Mouse (Mus musculus): ENCODE data around the gene Rap1a. TPM values are rescaled to one million over a fixed set of nuclear protein-coding genes. Genes with fewer than 3 reads are reported as not detected.

Rap1a gene
- polyA plus RNA-seq, 1 experiment from 2014 or later = 111 TPM

DNA sequence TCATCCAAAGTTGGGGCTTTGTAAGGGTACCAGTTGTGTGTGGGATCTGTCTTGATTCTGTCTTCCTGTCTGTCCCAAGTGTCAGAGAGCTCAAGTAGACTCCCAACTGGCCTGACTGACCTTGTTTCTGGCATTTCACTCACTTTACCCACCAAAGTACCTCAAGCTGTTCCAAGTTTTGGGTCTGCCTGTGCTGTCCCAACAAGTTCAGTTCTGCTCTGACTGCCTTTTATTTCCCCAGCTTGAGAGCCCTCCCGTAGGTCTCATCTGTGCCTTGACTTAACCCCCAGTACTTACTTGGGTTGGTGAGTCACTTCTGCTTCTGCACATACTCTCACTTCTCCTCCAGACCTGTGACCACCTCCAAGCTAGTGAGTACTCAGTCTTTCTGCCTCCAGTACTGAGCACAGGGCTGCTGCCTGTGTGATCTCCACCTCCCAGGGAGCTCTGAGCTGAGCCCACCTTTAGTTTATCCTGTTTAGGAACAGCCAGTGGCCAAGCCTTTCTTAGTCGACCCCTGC is 79.4 kb downstream of the Rap1a start:
- peaks cover 4% of the 10 kb centered on the region; the same call in 1 of the 2 replicates for H3K36me3 ChIP-seq
- H3K4me2 ChIP-seq = no peak overlapping the region
- H3K27me3 ChIP-seq = no peaks in the 10 kb centered on the region
- no peak overlapping the region for H3K27ac ChIP-seq
- H3K9me3 ChIP-seq (replicated peaks) = no peaks in the 10 kb centered on the region
- no peak overlapping the region for H3K9ac ChIP-seq
- no peak overlapping the region for H3K4me3 ChIP-seq (replicated peaks)
- WGBS = 78% methylated on average over 2 of the region's 2 CpGs
- no peak for ATAC-seq (replicated peaks; ENCODE audit: low FRiP score)
- peaks cover 21% of the 10 kb centered on the region; the same call in 1 of the 2 replicates for H3K4me1 ChIP-seq

- Histone ChIP-seq H3K9ac (no peak overlapping the region), H3K27me3 (no peaks in the 10 kb centered on the region), H3K36me3 (peaks cover 4% of the 10 kb centered on the region; the same call in 1 of the 2 replicates), H3K9me3 (replicated peaks) (no peaks in the 10 kb centered on the region), H3K27ac (no peak overlapping the region), H3K4me3 (replicated peaks) (no peak overlapping the region), H3K4me1 (peaks cover 29% of the 10 kb centered on the region; the same call in 1 of the 2 replicates), H3K4me2 (no peak overlapping the region)
- no peak for ATAC-seq (replicated peaks; ENCODE audit: low FRiP score)
- 82% methylated on average over 4 of the region's 4 CpGs for WGBS
These were observed 80.6 kb downstream of the Rap1a start for GRCm38 (mm10) chr3:105720514-105720913.

- 74% methylated on average over 4 of the region's 4 CpGs for WGBS
- Histone ChIP-seq H3K27ac (no peak overlapping the region), H3K36me3 (peaks cover 4% of the 10 kb centered on the region; the same call in 1 of the 2 replicates), H3K4me1 (peaks cover 31% of the 10 kb centered on the region; the same call in 1 of the 2 replicates), H3K4me2 (no peak overlapping the region), H3K4me3 (replicated peaks) (no peak overlapping the region), H3K9me3 (replicated peaks) (no peaks in the 10 kb centered on the region), H3K9ac (no peak overlapping the region), H3K27me3 (no peaks in the 10 kb centered on the region)
- no peak for ATAC-seq (replicated peaks; ENCODE audit: low FRiP score)
These were observed 81.2 kb downstream of the Rap1a start for GRCm38 (mm10) chr3:105719979-105720378.

DNA sequence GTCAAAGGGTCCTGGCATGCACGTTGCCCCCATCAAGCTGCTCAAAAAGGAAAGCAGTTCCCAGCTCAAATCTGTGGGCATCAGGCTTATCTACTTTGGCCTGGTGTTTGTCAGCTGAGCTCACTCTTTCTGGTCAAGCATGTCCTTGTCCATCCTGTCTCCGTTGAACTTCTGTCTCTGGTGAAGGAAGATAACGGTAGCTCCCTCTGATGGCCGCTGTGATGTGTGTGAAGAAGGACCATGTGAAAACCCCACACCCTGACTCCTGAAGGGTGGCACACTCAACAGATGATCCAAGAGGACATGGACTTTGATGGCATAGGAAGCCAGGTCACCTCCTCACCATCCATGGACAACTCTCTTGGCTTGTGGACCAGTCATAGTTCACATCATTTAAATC is 82.4 kb downstream of the Rap1a start:
- H3K9ac ChIP-seq = no peak overlapping the region
- H3K27ac ChIP-seq = 0 out of 2 replicates have a peak overlapping the region, but pooled peaks have one; percentile 24
- H3K4me1 ChIP-seq = peaks cover 41% of the 10 kb centered on the region
- no peaks in the 10 kb centered on the region for H3K36me3 ChIP-seq
- no peak for ATAC-seq (replicated peaks; ENCODE audit: low FRiP score)
- H3K4me2 ChIP-seq = no peak overlapping the region
- H3K4me3 ChIP-seq (replicated peaks) = no peak overlapping the region
- no peaks in the 10 kb centered on the region for H3K27me3 ChIP-seq
- H3K9me3 ChIP-seq (replicated peaks) = no peaks in the 10 kb centered on the region
- 30% methylated on average over 4 of the region's 4 CpGs for WGBS

DNA sequence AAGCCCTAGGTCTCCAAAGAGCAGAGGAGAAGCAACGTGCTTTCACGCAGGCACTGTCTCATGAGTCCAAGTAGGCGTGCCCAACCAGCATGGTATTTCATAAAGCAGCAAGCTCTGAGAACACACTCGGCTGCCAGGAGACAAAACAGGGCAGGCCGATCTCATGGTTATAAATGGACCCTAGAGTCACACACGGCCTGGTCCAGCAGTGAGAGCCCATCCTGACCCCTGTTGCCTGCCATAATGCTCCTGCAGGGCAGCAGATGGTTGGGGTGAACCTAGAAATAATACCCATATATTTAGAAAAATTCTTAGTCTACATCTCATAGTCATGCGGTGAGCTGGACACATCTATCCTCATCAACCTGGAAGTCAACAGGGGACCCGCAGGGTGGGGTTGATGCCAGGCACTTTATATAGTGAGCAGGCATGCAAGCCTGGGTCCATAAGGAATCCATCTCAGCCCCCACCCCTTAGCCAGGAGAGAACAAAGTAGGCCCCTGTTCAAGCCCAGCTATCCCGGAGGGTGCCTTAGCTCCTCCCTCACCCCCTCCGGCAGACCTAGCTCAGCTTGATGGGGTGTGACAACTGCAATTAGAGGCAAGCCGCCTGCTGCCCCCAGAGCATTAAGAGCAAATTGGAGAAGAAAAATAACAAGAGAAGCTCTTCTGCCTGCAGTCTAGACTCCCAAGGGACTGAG is 83.1 kb downstream of the Rap1a start:
- Histone ChIP-seq H3K9me3 (replicated peaks) (no peaks in the 10 kb centered on the region), H3K9ac (no peak overlapping the region), H3K27ac (0 out of 2 replicates have a peak overlapping the region, but pooled peaks have one; percentile 24), H3K27me3 (no peaks in the 10 kb centered on the region), H3K36me3 (no peaks in the 10 kb centered on the region), H3K4me2 (no peak overlapping the region), H3K4me1 (peaks cover 48% of the 10 kb centered on the region), H3K4me3 (replicated peaks) (no peak overlapping the region)
- ATAC-seq (replicated peaks; ENCODE audit: low FRiP score) = peak; percentile 63
- 50% methylated on average over 11 of the region's 11 CpGs for whole genome bisulfite sequencing

GRCm38 (mm10) chr3:105716353-105717000 is 84.7 kb downstream of the Rap1a start:
- peaks cover 48% of the 10 kb centered on the region for H3K4me1 ChIP-seq
- 62% methylated on average over 18 of the region's 18 CpGs for WGBS
- H3K4me3 ChIP-seq (replicated peaks) = no peak overlapping the region
- no peak for ATAC-seq (replicated peaks; ENCODE audit: low FRiP score)
- H3K9ac ChIP-seq = no peak overlapping the region
- no peaks in the 10 kb centered on the region for H3K36me3 ChIP-seq
- no peak overlapping the region for H3K4me2 ChIP-seq
- H3K27me3 ChIP-seq = no peaks in the 10 kb centered on the region
- no peaks in the 10 kb centered on the region for H3K9me3 ChIP-seq (replicated peaks)
- H3K27ac ChIP-seq = no peak overlapping the region; the same call in 1 of the 2 replicates

DNA sequence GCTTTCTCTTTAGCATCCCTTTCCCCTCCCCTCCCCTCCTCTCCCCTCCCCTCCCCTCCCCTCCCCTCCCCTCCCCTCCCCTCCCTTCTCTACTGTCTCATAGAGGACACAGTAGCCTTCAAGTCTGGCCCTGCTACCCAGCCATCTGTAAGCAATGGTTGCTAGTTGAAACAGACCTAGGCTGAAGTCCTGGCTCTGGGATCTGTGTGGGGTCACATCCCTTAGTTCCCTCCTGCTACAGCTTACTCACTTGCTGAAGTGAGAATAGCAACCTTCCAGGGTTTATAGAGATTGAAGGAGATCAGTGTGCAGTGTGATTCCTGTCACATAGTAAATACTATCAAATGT is 86.3 kb downstream of the Rap1a start:
- peaks cover 54% of the 10 kb centered on the region for H3K4me1 ChIP-seq
- no peak overlapping the region for H3K4me2 ChIP-seq
- peak overlapping the region; percentile 89; the same call in 1 of the 2 replicates for H3K27ac ChIP-seq
- no peak for ATAC-seq (replicated peaks; ENCODE audit: low FRiP score)
- H3K27me3 ChIP-seq = no peaks in the 10 kb centered on the region
- no peaks in the 10 kb centered on the region for H3K36me3 ChIP-seq
- no peak overlapping the region for H3K9ac ChIP-seq
- no peaks in the 10 kb centered on the region for H3K9me3 ChIP-seq (replicated peaks)
- no peak overlapping the region for H3K4me3 ChIP-seq (replicated peaks)

DNA sequence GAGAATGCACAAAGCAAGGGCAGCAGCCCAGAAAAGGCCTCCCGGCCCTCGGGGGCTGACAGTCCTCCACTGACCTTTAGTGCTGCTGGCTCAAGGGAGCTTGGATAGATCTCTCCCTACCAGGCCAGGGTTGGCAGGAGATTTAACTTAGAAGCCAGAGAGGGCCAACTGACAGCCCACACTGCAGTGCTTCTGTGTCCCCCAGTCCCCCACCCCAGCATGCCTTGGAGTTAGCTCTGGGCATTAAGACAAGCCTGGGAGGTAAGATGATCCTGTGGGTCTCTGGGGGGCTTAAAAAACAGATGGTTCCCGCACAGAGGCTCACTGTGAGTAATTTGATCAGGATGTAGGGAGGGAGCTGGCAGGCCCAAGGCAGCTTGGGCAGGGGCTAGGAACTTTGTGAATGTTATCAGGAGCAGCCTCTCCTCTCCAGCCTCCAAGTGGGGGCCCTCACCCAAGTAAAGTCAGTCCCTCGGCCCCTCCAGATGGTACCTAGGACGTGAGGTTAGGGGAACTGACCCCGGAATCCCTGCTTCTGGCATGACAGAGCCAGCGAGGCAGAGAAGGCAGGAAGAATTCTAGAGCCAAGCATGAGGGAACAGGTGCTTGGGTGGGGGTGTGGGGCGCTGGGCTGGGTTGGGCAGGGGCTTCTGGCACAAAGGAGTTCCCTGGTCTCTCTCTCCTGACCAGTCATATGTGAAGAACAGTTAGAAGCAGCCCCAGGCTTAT is 86.9 kb downstream of the Rap1a start:
- no peaks in the 10 kb centered on the region for H3K9me3 ChIP-seq (replicated peaks)
- H3K4me1 ChIP-seq = peaks cover 54% of the 10 kb centered on the region
- H3K36me3 ChIP-seq = no peaks in the 10 kb centered on the region
- no peak overlapping the region for H3K4me3 ChIP-seq (replicated peaks)
- H3K27me3 ChIP-seq = no peaks in the 10 kb centered on the region
- H3K9ac ChIP-seq = no peak overlapping the region
- H3K27ac ChIP-seq = peak overlapping the region; percentile 89
- ATAC-seq (replicated peaks; ENCODE audit: low FRiP score) = peak; percentile 81
- no peak overlapping the region for H3K4me2 ChIP-seq
- 17% methylated on average over 8 of the region's 8 CpGs for WGBS

DNA sequence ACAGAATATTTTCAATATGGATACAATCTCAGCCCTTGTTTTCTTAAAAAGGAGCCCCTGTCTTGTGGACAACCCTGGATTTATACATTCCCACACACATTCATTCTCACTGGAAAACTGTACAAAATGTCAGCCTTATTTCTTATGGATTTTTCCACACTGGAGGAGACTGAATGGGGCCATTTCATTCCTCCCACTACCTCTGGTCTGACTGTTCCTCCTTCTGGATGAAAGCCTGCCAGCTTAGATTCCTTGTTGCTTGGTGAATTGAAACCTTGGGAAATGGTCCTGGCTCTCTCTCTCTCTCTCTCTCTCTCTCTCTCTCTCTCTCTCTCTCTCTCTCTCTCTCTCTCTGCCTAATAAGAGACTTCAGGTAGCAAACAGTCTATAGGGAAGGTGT is 88.3 kb downstream of the Rap1a start:
- no peak overlapping the region for H3K4me3 ChIP-seq (replicated peaks)
- H3K4me2 ChIP-seq = no peak overlapping the region
- ATAC-seq (replicated peaks; ENCODE audit: low FRiP score) = no peak

GRCm38 (mm10) chr3:105711741-105712140 is 89.4 kb downstream of the Rap1a start:
- no peak overlapping the region for H3K9ac ChIP-seq
- ATAC-seq (replicated peaks; ENCODE audit: low FRiP score) = no peak
- no peaks in the 10 kb centered on the region for H3K9me3 ChIP-seq (replicated peaks)
- no peak overlapping the region for H3K4me2 ChIP-seq
- no peak overlapping the region for H3K27ac ChIP-seq
- H3K36me3 ChIP-seq = no peaks in the 10 kb centered on the region
- peaks cover 5% of the 10 kb centered on the region; the same call in 1 of the 2 replicates for H3K27me3 ChIP-seq
- H3K4me1 ChIP-seq = peaks cover 44% of the 10 kb centered on the region
- WGBS = 77% methylated on average over 7 of the region's 7 CpGs
- no peak overlapping the region for H3K4me3 ChIP-seq (replicated peaks)

More for the DNA sequence above, 88.3 kb downstream of the Rap1a start:
- no peaks in the 10 kb centered on the region for H3K36me3 ChIP-seq
- peaks cover 46% of the 10 kb centered on the region for H3K4me1 ChIP-seq
- no peak overlapping the region for H3K27ac ChIP-seq
- no peak overlapping the region for H3K9ac ChIP-seq
- H3K9me3 ChIP-seq (replicated peaks) = no peaks in the 10 kb centered on the region
- H3K27me3 ChIP-seq = no peaks in the 10 kb centered on the region

GRCm38 (mm10) chr3:105710246-105710645 is 90.9 kb downstream of the Rap1a start:
- Histone ChIP-seq H3K9ac (no peak overlapping the region), H3K27me3 (peaks cover 17% of the 10 kb centered on the region), H3K4me2 (no peak overlapping the region), H3K9me3 (replicated peaks) (no peaks in the 10 kb centered on the region), H3K4me1 (peaks cover 51% of the 10 kb centered on the region), H3K4me3 (replicated peaks) (no peak overlapping the region), H3K36me3 (no peaks in the 10 kb centered on the region), H3K27ac (no peak overlapping the region)
- no peak for ATAC-seq (replicated peaks; ENCODE audit: low FRiP score)
- WGBS = 65% methylated on average over 6 of the region's 6 CpGs

GRCm38 (mm10) chr3:105707590-105707989 is 93.5 kb downstream of the Rap1a start:
- 21% methylated on average over 7 of the region's 7 CpGs for WGBS
- H3K9me3 ChIP-seq (replicated peaks) = no peaks in the 10 kb centered on the region
- ATAC-seq (replicated peaks; ENCODE audit: low FRiP score) = no peak
- H3K4me3 ChIP-seq (replicated peaks) = no peak overlapping the region
- no peak overlapping the region for H3K4me2 ChIP-seq
- H3K36me3 ChIP-seq = no peaks in the 10 kb centered on the region
- H3K27me3 ChIP-seq = peaks cover 29% of the 10 kb centered on the region
- peaks cover 46% of the 10 kb centered on the region for H3K4me1 ChIP-seq
- no peak overlapping the region for H3K9ac ChIP-seq
- H3K27ac ChIP-seq = no peak overlapping the region
